Mouse (Mus musculus) frontal cortex, postnatal 36 days (tissue): ENCODE measurements around the gene Ppp1r12c.
"Not testable (repeated sequence)": the region's sequence is repeated elsewhere in the genome, so short reads cannot be mapped to it uniquely, and the experiment has no call there.

ENCODE experiments used
- DNase-seq, 2 experiments: peaks; one replicate each; pipeline ENCODE4 v3.0.0; 2022; ENCODE audit warnings: low spot score in 2 of 2

Ppp1r12c gene

GRCm38 (mm10) chr7:4501558-4502397 is at the start of gene Ppp1r12c:
Ppp1r12c (minus strand) TSS chr7:4501680.
- peak; percentile 97 to 98 for DNase-seq

DNA sequence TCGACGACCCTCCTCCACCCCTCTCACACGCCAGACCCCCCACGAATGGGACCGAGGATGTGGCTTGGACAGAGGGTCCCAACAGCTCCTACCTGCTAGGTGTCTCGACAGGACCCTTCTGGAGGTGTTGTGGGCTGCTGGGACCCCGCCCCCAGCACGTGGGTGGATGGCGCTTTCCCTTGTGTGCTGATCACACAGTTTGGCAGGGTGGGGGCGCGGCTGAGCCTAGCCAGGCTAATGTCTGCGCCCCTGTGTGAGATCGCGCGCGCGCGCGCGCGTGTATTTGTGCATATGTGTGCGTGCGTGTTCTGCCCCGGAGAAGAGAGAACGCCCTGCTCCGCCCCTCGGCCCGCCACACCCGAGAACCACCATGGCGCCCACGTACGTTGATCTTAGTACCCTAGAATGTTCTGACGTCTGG is 45.8 kb upstream of the Ppp1r12c start, which contains the start of gene Syt5:
Gene Syt5, minus strand, starts transcription at position 321 of the 421 bp plus-strand sequence.
- peak; percentile 65 to 74 for DNase-seq

GRCm38 (mm10) chr7:4546591-4547131 is 45.2 kb upstream of the Ppp1r12c start:
- peak; percentile 92 to 97 for DNase-seq

GRCm38 (mm10) chr7:4546050-4546449 is 44.6 kb upstream of the Ppp1r12c start:
- DNase-seq, result no peak

- DNase-seq, result no peak
Measured at GRCm38 (mm10) chr7:4542013-4542412, 40.5 kb upstream of the Ppp1r12c start.

DNA sequence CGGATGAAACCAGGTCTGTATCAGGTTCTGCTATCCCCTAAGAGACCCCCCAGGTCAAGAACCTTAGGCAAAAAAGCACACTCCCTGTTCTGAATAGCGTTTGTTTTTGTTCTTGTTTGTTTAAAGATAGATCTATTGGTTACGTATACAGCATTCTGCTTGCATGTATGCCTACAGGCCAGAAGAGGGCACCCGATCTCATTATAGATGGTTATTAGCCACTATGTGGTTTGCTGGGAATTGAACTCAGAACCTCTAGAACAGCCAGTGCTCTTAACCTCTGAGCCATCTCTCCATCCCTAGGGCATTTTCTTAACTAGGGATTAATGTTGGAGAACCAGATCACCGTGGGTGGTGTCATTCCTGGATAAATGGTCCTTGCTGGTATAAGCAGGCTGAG is 39.9 kb upstream of the Ppp1r12c start:
- DNase-seq, result no peak

GRCm38 (mm10) chr7:4539019-4539418 is 37.5 kb upstream of the Ppp1r12c start:
- DNase-seq, result no peak

- DNase-seq, result no peak
Measured at GRCm38 (mm10) chr7:4537181-4537580, 35.7 kb upstream of the Ppp1r12c start.

GRCm38 (mm10) chr7:4536369-4536768 is 34.9 kb upstream of the Ppp1r12c start:
- DNase-seq, result no peak

- no peak for DNase-seq
Measured at GRCm38 (mm10) chr7:4532005-4532729, 30.7 kb upstream of the Ppp1r12c start, which contains the start of gene Dnaaf3. Dnaaf3 (minus strand) TSS chr7:4532453.

- not testable (repeated sequence) for DNase-seq
Measured at GRCm38 (mm10) chr7:4530166-4530565, 28.7 kb upstream of the Ppp1r12c start.

DNA sequence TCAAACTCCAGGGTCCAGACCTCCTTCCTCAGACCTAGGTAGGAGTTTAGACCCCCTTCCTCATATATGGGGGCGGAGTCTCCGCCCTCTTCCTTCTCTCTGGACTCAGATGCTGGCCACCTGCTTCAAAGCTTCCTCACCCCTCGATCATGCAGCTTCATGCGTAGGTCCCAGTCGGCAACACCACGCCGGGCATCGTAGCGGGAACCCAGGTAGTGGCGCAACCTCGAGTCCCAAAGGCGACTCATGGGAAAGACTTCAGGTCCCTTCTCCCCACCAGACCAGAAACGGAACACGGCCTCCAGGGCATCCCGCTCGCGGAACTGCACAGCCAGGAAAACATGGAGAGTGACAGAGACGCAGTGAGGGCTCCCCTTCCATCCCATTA is 25.8 kb upstream of the Ppp1r12c start:
- no peak for DNase-seq

GRCm38 (mm10) chr7:4526341-4527301 is 25.1 kb upstream of the Ppp1r12c start:
- DNase-seq, result peak; percentile 66 to 75

GRCm38 (mm10) chr7:4524212-4524922 is 22.9 kb upstream of the Ppp1r12c start, which contains the start of gene Tnni3:
Tnni3 (minus strand) TSS chr7:4524229.
- DNase-seq, result peak in 1 of 2 experiments; percentile 40

DNA sequence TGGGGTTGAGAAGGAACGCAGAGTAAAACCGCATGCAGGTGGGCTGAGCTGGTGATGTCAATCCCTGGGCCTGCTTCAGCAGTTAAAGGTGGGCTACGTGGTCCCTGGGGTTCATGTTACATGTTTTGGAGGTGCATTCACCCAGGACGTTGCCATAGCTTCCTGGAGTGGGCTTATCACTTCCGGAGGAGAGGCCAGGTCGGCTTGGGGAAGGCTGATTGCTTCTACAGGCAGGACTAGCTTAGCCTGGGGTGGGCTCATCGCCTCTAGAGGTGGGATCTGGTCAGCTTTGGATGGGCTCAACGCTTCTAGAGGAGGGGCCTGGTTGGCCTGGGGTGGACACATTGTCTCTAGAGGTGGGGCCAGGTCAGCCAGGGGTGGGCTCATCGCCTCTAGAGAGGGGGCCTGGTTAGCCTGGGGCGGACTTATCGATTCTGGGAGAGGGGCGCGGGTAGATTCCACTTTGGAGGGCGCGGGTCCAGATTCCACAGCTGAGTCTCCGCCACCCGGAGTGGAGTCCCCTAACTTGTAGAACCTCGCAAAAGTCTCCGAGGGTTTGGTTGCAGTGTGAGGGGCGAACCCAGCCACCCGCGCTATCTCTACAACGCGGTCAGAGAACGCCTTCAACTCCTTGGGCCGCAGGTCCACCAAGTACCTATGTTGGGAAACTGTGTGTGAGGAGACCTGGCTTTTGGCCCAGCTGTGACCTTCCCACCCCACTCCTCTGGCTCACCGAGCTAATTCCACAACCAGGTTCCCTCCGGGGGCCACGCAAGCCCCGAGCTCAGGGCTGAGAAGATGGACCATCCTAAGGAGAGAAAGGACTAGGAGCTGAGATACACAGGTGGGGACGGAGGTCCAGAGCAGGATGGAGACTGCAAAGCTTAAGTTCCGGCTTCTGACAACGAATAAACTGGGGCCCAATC is 22.0 kb upstream of the Ppp1r12c start:
- DNase-seq, result no peak

DNA sequence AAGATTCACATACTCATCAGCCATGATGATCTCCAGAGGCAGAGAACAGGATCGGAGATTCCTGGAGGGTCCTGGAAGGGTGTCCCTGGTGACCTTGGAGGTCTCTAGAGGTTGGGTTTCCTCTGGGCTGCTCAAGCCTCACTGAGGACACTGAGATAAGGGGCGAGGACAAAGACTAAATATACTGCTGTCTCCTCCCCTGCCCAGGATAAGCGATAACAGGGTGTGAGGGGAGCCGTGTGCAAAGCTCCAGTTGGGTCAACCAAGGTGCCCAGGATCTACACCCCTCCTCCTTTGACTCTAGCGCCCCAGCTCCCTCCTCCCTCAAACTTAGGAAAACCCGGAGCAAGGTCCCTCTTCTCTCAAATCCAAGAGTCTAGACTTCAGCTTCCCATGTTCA is 20.8 kb upstream of the Ppp1r12c start:
- DNase-seq, result no peak

DNA sequence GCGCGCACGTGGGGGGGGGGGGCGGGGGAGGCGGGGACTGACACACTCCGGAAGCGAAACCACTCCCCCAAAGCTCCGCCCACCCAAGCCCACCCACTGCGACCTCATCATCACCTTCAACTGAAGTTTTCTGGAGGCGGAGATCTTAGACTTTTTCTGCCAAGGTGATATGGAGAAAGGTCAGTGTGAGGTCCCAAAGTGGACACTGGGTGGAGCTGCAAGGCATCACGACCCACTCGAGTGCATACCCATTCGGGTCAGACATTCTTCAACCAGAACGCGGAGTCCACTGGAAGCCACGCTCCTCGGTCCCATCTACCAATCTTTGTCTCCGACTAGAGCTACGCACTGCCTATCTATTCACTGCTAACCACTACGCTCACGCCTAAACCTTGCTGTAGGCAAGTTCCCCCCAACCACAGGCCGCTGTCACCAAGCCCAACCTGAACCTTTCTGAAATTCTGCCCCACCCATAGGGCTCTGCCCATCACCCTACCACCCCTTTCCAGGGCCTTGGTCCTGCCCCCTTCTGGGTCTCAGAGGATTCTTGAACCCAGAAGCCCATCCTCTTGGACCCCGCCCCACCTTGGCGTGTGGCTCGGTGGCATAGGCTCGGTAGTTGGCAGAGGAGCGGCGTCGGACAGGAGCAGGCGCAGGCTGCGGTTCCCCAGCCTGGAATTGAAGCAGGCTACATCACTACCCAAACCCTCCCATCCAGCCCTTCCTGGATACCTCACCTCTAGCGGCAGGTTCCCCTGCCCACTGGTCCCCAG is 19.9 kb upstream of the Ppp1r12c start:
- no peak for DNase-seq

GRCm38 (mm10) chr7:4518487-4518886 is 17.0 kb upstream of the Ppp1r12c start:
- DNase-seq, result no peak
